Mouse (Mus musculus) liver, postnatal 0 days (tissue): ENCODE results near the gene Psma3.

Source experiments
- CTCF ChIP-seq: sonication (generic); IDR thresholded peaks from 2 replicates; pipeline ENCODE4 v1.5.1; 2016; ENCODE audit warnings: antibody characterized with exemption, low read depth
- EP300 ChIP-seq: IDR thresholded peaks from 2 replicates; pipeline ENCODE4 v1.6.1; 2016; ENCODE audit warnings: antibody characterized with exemption, low read depth, mild to moderate bottlenecking

- TF ChIP-seq CTCF (no peak), EP300 (no peak)
Observed at GRCm38 (mm10) chr12:71016503-71017241, 42.3 kb downstream of the Psma3 start.
